Mouse (Mus musculus) forebrain, embryonic 16.5 days (tissue): ENCODE results near the gene Sh3d21. TPM values are rescaled to one million over a fixed set of nuclear protein-coding genes. Genes with fewer than 3 reads are reported as not detected.
A peak's percentile ranks its signal among the peaks of the same experiment; 100 is the strongest.

Source experiments
- ATAC-seq: fragments of 200-750 bp; cut with Nextera tagmentation; 2 replicates; pipeline ENCODE4 v1.8.0; 2017; ENCODE audit warnings: mild to moderate bottlenecking, moderate library complexity
- H3K27ac ChIP-seq: fragments of 300-500 bp; sonication (generic); 2 replicates; pipeline ENCODE4 v1.5.1; 2014; ENCODE audit warnings: low read length, control low read depth
- H3K27me3 ChIP-seq: fragments of 300-500 bp; sonication (generic); replicated peaks from 2 replicates; pipeline ENCODE4 v1.6.1; 2014; ENCODE audit warnings: low read length; ENCODE audit not compliant: control insufficient read depth, insufficient read depth
- H3K36me3 ChIP-seq: fragments of 300-500 bp; sonication (generic); 2 replicates; pipeline ENCODE4 v1.6.1; 2014; ENCODE audit not compliant: control insufficient read depth, insufficient read depth
- H3K4me1 ChIP-seq: fragments of 300-500 bp; sonication (generic); replicated peaks from 2 replicates; pipeline ENCODE4 v1.6.1; 2014; ENCODE audit warnings: low read length; ENCODE audit not compliant: control insufficient read depth, insufficient read depth
- H3K4me2 ChIP-seq: fragments of 300-500 bp; sonication (generic); 2 replicates; pipeline ENCODE4 v1.6.1; 2014; ENCODE audit warnings: mild to moderate bottlenecking, low read length, control low read depth
- H3K4me3 ChIP-seq: fragments of 300-500 bp; sonication (generic); replicated peaks from 2 replicates; pipeline ENCODE4 v1.5.1; 2014; ENCODE audit warnings: mild to moderate bottlenecking, low read length, control low read depth
- H3K9ac ChIP-seq: fragments of 300-500 bp; sonication (generic); replicated peaks from 2 replicates; pipeline ENCODE4 v1.6.1; 2014; ENCODE audit warnings: low read depth, low read length, control low read depth
- H3K9me3 ChIP-seq: fragments of 300-500 bp; sonication (generic); 2 replicates; pipeline ENCODE4 v1.6.1; 2016; ENCODE audit warnings: low read length; ENCODE audit not compliant: control insufficient read depth
- WGBS: fragments of 180-500 bp; shearing (Covaris S2); extraction: QIAGEN DNeasy Blood & Tissue Kit; methylation state at CpG from one replicate; pipeline ENCODE4 v1.1.7; 2014; 5-methylcytosine and 5-hydroxymethylcytosine counted together
- polyA plus RNA-seq: library from polyadenylated mRNA; unstranded; fragments of >200 nt; fragmentation: Nextera tagmentation; extraction: Ambion mirVana; gene quantifications from 2 replicates; pipeline ENCODE4 v1.2.1, GENCODE M21; 2015

Gene Sh3d21
- polyA plus RNA-seq, 1 experiment from 2014 or later: 1.2 TPM

DNA sequence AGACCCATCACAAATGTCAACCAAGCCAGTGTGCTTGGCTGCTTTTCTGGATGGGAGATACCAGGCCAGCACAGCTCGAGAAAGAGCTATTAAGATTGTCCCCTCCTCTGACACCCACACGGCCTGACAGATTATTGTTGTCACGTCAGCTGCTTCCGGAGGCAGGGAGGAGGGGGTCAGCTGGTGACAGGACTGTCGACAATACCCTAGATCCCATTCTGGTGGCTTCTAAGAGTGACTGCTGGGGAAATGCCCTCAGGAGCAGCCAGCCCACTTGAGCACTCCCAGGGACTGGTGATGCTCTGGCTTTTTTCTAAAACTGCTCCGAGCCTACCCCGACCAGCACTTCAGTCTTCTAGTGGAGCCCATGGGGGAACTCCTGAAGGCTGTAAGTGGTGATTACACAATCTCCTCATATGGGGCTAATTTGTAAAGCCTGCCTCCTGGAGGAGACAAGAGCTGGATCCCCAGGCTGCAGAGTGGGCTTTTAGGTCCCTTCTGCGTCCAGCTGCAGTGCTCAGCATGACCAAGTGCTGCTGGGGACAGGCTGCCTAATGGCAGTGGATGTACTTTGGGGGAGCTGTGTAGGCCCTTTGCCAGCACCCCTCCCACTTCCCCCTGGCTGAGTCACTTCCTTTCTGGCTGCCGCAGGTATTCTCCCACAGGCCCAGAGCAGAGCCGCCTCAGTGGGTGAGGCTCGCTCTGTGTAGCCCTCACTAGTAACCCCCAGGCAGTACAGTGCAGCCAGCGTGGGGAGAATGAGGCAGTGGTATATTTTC is 52.7 kb downstream of the Sh3d21 start:
- H3K4me2 ChIP-seq: no peak overlapping the region; the same call in 1 of the 2 replicates
- no peaks in the 10 kb centered on the region for H3K9me3 ChIP-seq
- peak overlapping the region; percentile 39 for H3K9ac ChIP-seq
- peaks cover 29% of the 10 kb centered on the region for H3K4me1 ChIP-seq
- H3K27me3 ChIP-seq: no peaks in the 10 kb centered on the region
- H3K27ac ChIP-seq: peak overlapping the region; percentile 70
- peak; percentile 55 for ATAC-seq
- WGBS: 11% methylated on average over 12 of the region's 12 CpGs
- no peak overlapping the region for H3K4me3 ChIP-seq
- H3K36me3 ChIP-seq: no peaks in the 10 kb centered on the region

DNA sequence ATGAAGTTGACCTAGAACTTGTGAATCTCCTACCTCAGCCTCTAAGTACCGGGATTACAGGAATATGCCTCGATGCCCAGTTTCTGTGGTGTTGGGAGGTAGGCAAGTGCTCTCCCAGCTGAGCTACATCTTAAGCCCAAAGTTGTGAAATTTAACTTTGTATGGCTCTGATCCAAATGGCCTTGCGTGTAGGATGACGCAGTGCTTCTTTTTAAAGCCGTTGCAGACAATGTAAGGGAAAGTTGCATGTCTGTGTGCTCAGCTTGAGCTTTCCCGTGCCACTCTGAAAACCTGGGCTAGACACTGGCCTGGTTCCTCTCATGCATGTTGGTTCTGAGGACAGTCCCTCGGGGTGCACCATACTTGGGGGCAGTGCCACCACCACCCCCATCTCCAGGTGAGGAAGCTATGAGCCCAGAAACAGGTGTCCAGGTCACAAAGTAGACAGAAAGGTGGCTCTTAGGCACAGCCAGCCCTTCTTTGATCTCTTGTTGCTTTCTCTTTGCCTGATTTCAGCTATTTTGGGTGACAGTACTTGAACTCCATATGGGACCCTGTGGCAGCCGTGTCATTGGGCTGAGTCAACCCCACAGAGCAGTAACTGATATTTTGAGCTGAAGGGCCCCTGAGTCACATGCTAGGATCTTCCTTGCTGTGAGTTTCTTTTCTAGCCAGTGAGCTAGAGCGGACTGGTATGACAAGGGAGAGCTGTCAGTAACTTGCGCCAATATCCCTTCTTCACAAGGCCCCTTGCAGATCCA is 53.5 kb downstream of the Sh3d21 start:
- Histone ChIP-seq H3K9me3 (no peaks in the 10 kb centered on the region), H3K9ac (no peak overlapping the region), H3K4me1 (peaks cover 37% of the 10 kb centered on the region), H3K4me2 (no peak overlapping the region), H3K27ac (no peak overlapping the region), H3K4me3 (no peak overlapping the region), H3K27me3 (no peaks in the 10 kb centered on the region), H3K36me3 (no peaks in the 10 kb centered on the region)
- no peak for ATAC-seq
- 80% methylated on average over 10 of the region's 10 CpGs for WGBS

DNA sequence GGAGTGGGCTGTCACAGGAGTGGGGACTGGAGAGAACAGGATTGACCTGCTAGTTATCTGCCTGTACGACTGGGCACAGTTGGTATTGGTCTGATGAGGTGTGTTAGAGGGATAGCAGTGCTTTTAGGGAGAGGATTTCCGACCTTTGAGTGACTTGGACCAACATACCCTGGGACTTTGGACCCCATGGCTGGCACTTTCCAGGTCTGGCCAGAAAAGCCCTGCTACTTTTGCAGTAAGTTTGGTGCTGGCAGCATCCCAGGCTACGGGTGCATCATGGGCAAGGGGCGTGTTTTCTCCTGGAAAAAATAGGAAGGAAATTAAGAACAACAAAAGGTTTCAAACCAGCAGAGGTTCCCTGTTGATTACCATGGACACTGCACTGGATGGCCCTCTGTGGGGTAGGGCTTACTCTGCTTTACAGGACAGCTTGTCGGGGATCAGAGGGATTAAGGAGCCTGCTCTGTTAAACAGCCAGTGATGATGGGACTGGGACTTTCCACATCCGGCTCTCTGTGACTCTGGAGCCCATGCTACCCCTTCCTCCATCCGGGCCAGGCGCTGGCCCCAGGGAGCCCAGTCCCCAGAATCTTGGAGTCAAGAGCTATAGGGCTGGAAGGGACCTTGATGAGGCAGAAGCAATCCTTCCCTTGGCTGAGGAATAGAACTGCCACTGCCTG is 55.1 kb downstream of the Sh3d21 start:
- H3K4me2 ChIP-seq: no peak overlapping the region
- H3K9ac ChIP-seq: no peak overlapping the region
- WGBS: 27% methylated on average over 8 of the region's 8 CpGs

DNA sequence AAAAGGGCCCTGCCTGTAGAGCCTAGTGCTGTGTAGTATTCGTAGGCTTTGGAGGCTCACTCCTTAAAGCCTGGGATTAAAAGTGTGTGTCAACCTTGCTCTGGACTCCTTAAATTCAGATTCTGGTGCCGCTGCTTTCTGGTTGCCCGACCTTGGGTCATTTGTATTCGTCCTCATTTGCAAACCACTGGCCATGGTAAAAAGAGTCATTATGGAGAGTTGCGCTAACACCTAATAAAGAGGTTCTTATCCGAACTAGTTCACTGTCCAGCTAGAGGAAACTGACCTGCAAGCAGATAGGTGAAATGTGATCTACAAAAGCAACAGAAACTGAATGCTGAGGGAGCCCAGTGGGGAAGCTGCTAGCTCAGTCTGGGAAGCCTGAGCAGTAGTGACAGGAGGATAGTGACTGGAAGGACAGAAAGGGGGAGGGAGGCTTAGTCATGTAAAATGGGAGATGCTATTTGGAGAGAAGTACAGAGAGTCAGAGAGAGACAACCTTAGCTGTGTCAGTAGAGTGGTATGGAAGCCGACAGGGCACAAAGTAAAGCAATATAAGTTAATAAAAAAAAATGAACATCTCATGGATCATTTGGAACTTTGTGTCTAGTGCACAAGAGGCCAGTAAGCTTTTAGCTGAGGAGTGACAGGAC is 58.0 kb downstream of the Sh3d21 start:
- WGBS: 51% methylated on average over 7 of the region's 7 CpGs
- Histone ChIP-seq H3K36me3 (no peaks in the 10 kb centered on the region), H3K4me2 (peak overlapping the region; percentile 94), H3K27me3 (no peaks in the 10 kb centered on the region), H3K4me3 (peak overlapping the region; percentile 78; the same call in 1 of the 2 replicates), H3K9ac (peak overlapping the region; percentile 5; the same call in 1 of the 2 replicates), H3K9me3 (no peaks in the 10 kb centered on the region), H3K4me1 (peaks cover 48% of the 10 kb centered on the region), H3K27ac (no peak overlapping the region)
- no peak for ATAC-seq

More for the DNA sequence above, 55.1 kb downstream of the Sh3d21 start:
- H3K27ac ChIP-seq: no peak overlapping the region
- H3K36me3 ChIP-seq: no peaks in the 10 kb centered on the region
- no peak overlapping the region for H3K4me3 ChIP-seq
- H3K4me1 ChIP-seq: peaks cover 43% of the 10 kb centered on the region
- no peak for ATAC-seq
- no peaks in the 10 kb centered on the region for H3K27me3 ChIP-seq
- H3K9me3 ChIP-seq: no peaks in the 10 kb centered on the region

DNA sequence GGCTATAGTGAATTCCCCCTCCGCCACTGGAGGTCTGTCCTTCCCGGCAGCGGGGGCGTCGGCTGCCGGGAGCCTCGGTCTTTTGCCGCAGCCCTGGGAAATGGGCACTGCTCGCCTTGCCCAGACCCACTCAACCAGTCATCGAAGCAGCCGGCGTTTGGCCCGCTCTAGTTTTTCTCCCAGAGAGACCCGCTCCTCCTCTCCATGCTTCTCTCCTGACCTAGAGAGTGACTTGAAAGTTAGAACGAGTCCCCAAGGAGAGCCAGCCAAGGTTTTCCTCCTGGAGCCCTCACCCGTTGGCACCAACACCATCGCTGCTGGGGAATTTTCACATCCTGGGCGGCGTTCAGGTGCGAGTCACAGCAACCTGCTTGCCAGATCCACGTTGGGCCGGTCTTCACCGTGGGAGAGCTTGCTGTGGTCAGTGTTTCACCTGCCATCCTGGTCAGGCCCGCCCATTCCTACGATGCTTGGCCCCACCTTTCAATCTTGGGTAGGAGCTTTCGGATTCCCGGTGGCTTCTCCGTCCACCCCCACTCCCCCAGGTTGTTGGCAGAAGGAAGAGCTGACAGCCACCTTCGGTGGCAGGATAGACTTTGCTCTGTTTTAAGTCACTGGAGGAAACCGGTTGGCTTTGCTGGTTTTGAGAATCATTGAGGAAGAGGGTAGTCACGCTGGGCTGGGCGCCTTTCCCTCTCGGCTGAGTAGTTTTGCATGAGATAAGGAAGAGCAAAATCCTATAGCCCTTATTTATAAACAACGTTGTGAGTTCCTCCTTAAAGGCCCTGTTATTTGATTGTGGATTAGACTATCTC is 58.8 kb downstream of the Sh3d21 start:
- Histone ChIP-seq H3K4me1 (peaks cover 44% of the 10 kb centered on the region), H3K27me3 (no peaks in the 10 kb centered on the region), H3K9me3 (no peaks in the 10 kb centered on the region), H3K27ac (peak overlapping the region; percentile 56), H3K4me2 (peak overlapping the region; percentile 94), H3K36me3 (no peaks in the 10 kb centered on the region), H3K9ac (peak overlapping the region; percentile 86), H3K4me3 (peak overlapping the region; percentile 78)
- 3% methylated on average over 34 of the region's 34 CpGs for WGBS
- peak; percentile 19; the same call in 1 of the 2 replicates for ATAC-seq

DNA sequence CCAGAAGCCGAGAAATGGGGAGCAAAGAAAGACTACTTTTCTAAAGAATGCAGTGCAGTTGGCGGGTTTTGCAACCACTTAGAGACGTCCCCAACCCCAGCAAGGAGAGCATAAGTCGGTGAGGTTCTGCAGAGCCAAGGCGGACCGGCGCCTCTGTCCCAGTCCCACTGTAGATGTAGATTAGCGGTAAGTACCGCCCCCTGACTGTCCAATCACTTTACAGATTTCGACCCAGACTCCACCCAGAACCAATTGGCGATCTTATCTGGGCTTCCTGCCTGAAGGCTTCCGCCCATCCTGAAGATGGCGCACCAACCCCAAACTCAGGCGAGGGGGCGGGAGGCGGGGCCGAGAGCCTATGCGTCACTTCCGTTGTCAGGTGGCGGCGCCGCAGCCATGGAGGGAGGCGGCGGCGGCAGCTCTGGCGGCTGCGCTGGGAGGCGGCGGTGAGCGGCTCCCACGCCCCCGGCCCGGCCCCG is 59.7 kb downstream of the Sh3d21 start, which contains the start of gene Stk40:
Stk40 (plus strand) TSS at position 368 of the 479 bp plus-strand sequence.
- Histone ChIP-seq H3K9ac (peak within 1 kb of the TSS; percentile 86), H3K9me3 (no peaks in the 10 kb centered on the region), H3K4me1 (peaks cover 44% of the 10 kb centered on the region), H3K4me2 (peak within 1 kb of the TSS; percentile 94), H3K4me3 (peak within 1 kb of the TSS; percentile 78), H3K36me3 (no peaks in the 10 kb centered on the region), H3K27me3 (no peaks in the 10 kb centered on the region), H3K27ac (peak within 1 kb of the TSS; percentile 83)
- peak; percentile 98 for ATAC-seq
- 1% methylated on average over 34 of the region's 34 CpGs for WGBS

DNA sequence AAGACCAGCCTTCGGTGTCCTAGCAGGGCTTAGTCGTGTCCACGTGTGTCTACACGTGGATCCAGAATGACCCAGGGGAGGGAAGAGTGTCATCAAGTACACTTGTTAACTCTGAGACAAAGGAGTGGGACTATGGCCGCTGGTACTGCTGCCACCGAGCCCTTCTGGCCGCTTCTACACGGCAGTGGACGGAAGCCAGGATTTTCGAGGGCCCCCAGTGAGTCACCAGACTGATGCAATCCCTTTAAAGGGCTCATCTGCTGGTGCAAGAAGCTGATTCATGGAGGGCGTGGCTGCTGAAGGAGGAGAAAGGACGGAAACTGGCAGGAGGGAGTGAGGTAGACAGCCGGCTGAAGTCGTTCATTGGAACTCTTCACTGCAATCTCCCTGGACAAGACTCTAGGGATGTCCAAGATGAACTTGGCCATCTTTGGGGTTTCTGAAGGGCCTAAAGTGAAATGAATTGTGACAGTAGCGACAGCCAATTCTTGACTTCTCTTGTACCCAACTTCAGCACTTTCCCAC is 60.2 kb downstream of the Sh3d21 start:
- Histone ChIP-seq H3K9ac (peak overlapping the region; percentile 27), H3K36me3 (no peaks in the 10 kb centered on the region), H3K4me1 (peaks cover 44% of the 10 kb centered on the region), H3K4me3 (peak overlapping the region; percentile 78), H3K27me3 (no peaks in the 10 kb centered on the region), H3K9me3 (no peaks in the 10 kb centered on the region), H3K27ac (peak overlapping the region; percentile 83), H3K4me2 (peak overlapping the region; percentile 65)
- WGBS: under 1% methylated on average over 15 of the region's 15 CpGs
- ATAC-seq: peak; percentile 24; the same call in 1 of the 2 replicates
